Mouse (Mus musculus) forebrain, embryonic 16.5 days (tissue): Measurements from ENCODE around the gene Ube2g1. TPM values are rescaled to one million over a fixed set of nuclear protein-coding genes. Genes with fewer than 3 reads are reported as not detected.
A peak's percentile ranks its signal among the peaks of the same experiment; 100 is the strongest.

ENCODE experiments used
- ATAC-seq: fragments of 200-750 bp; cut with Nextera tagmentation; 2 replicates; pipeline ENCODE4 v1.8.0; 2017; ENCODE audit warnings: mild to moderate bottlenecking, moderate library complexity
- H3K27ac ChIP-seq: fragments of 300-500 bp; sonication (generic); 2 replicates; pipeline ENCODE4 v1.5.1; 2014; ENCODE audit warnings: low read length, control low read depth
- H3K27me3 ChIP-seq: fragments of 300-500 bp; sonication (generic); replicated peaks from 2 replicates; pipeline ENCODE4 v1.6.1; 2014; ENCODE audit warnings: low read length; ENCODE audit not compliant: control insufficient read depth, insufficient read depth
- H3K36me3 ChIP-seq: fragments of 300-500 bp; sonication (generic); 2 replicates; pipeline ENCODE4 v1.6.1; 2014; ENCODE audit not compliant: control insufficient read depth, insufficient read depth
- H3K4me1 ChIP-seq: fragments of 300-500 bp; sonication (generic); replicated peaks from 2 replicates; pipeline ENCODE4 v1.6.1; 2014; ENCODE audit warnings: low read length; ENCODE audit not compliant: control insufficient read depth, insufficient read depth
- H3K4me2 ChIP-seq: fragments of 300-500 bp; sonication (generic); 2 replicates; pipeline ENCODE4 v1.6.1; 2014; ENCODE audit warnings: mild to moderate bottlenecking, low read length, control low read depth
- H3K4me3 ChIP-seq: fragments of 300-500 bp; sonication (generic); replicated peaks from 2 replicates; pipeline ENCODE4 v1.5.1; 2014; ENCODE audit warnings: mild to moderate bottlenecking, low read length, control low read depth
- H3K9ac ChIP-seq: fragments of 300-500 bp; sonication (generic); replicated peaks from 2 replicates; pipeline ENCODE4 v1.6.1; 2014; ENCODE audit warnings: low read depth, low read length, control low read depth
- H3K9me3 ChIP-seq: fragments of 300-500 bp; sonication (generic); 2 replicates; pipeline ENCODE4 v1.6.1; 2016; ENCODE audit warnings: low read length; ENCODE audit not compliant: control insufficient read depth
- WGBS: fragments of 180-500 bp; shearing (Covaris S2); extraction: QIAGEN DNeasy Blood & Tissue Kit; methylation state at CpG from one replicate; pipeline ENCODE4 v1.1.7; 2014; 5-methylcytosine and 5-hydroxymethylcytosine counted together
- polyA plus RNA-seq: library from polyadenylated mRNA; unstranded; fragments of >200 nt; fragmentation: Nextera tagmentation; extraction: Ambion mirVana; gene quantifications from 2 replicates; pipeline ENCODE4 v1.2.1, GENCODE M21; 2015

Ube2g1 gene
- polyA plus RNA-seq: 112 and 117 TPM in 2 replicates

GRCm38 (mm10) chr11:72606694-72607407 lies at the start of gene Ube2g1:
Gene Ube2g1, plus strand, starts transcription at chr11:72607283.
- no peaks in the 10 kb centered on the region for H3K9me3 ChIP-seq
- peak within 1 kb of the TSS; percentile 98 for H3K9ac ChIP-seq
- ATAC-seq: peak; percentile 96
- 2% methylated on average over 51 of the region's 56 CpGs for WGBS
- peaks cover 13% of the 10 kb centered on the region for H3K4me1 ChIP-seq
- H3K36me3 ChIP-seq: no peaks in the 10 kb centered on the region
- H3K27ac ChIP-seq: peak within 1 kb of the TSS; percentile 98
- peak within 1 kb of the TSS; percentile 44 for H3K4me2 ChIP-seq
- H3K4me3 ChIP-seq: peak within 1 kb of the TSS; percentile 70
- H3K27me3 ChIP-seq: no peaks in the 10 kb centered on the region

GRCm38 (mm10) chr11:72558155-72558554 lies 48.9 kb upstream of the Ube2g1 start:
- no peak for ATAC-seq
- Histone ChIP-seq H3K4me1 (no peaks in the 10 kb centered on the region), H3K4me3 (no peak overlapping the region), H3K27me3 (no peaks in the 10 kb centered on the region), H3K4me2 (no peak overlapping the region), H3K27ac (no peak overlapping the region), H3K36me3 (no peaks in the 10 kb centered on the region), H3K9me3 (no peaks in the 10 kb centered on the region), H3K9ac (no peak overlapping the region)
- WGBS: 68% methylated on average over 5 of the region's 5 CpGs

- Histone ChIP-seq H3K9ac (no peak overlapping the region), H3K9me3 (no peaks in the 10 kb centered on the region), H3K4me1 (no peaks in the 10 kb centered on the region), H3K4me2 (no peak overlapping the region), H3K27me3 (no peaks in the 10 kb centered on the region), H3K27ac (no peak overlapping the region), H3K4me3 (no peak overlapping the region), H3K36me3 (no peaks in the 10 kb centered on the region)
- ATAC-seq: no peak
- 78% methylated on average over 3 of the region's 3 CpGs for WGBS
Measured at GRCm38 (mm10) chr11:72560661-72561060, 46.4 kb upstream of the Ube2g1 start.

GRCm38 (mm10) chr11:72564232-72564807 lies 42.8 kb upstream of the Ube2g1 start:
- no peak overlapping the region for H3K27ac ChIP-seq
- WGBS: 27% methylated on average over 6 of the region's 6 CpGs
- H3K9ac ChIP-seq: no peak overlapping the region
- no peaks in the 10 kb centered on the region for H3K36me3 ChIP-seq
- H3K4me2 ChIP-seq: no peak overlapping the region
- 0 out of 2 replicates have a peak, but pooled peaks have one; percentile 38 for ATAC-seq
- H3K4me3 ChIP-seq: no peak overlapping the region
- H3K27me3 ChIP-seq: no peaks in the 10 kb centered on the region
- H3K4me1 ChIP-seq: no peaks in the 10 kb centered on the region
- no peaks in the 10 kb centered on the region for H3K9me3 ChIP-seq

GRCm38 (mm10) chr11:72566304-72566703 lies 40.8 kb upstream of the Ube2g1 start:
- H3K36me3 ChIP-seq: no peaks in the 10 kb centered on the region
- ATAC-seq: no peak
- no peak overlapping the region for H3K4me3 ChIP-seq
- no peak overlapping the region for H3K4me2 ChIP-seq
- 79% methylated on average over 7 of the region's 7 CpGs for WGBS
- H3K9me3 ChIP-seq: no peaks in the 10 kb centered on the region
- H3K27me3 ChIP-seq: no peaks in the 10 kb centered on the region
- no peak overlapping the region for H3K27ac ChIP-seq
- 0 out of 2 replicates have a peak, but pooled peaks cover 2% of the 10 kb centered on the region for H3K4me1 ChIP-seq
- H3K9ac ChIP-seq: no peak overlapping the region

- Histone ChIP-seq H3K36me3 (no peaks in the 10 kb centered on the region), H3K27me3 (no peaks in the 10 kb centered on the region), H3K27ac (no peak overlapping the region), H3K4me2 (no peak overlapping the region), H3K9me3 (no peaks in the 10 kb centered on the region), H3K9ac (no peak overlapping the region), H3K4me3 (no peak overlapping the region), H3K4me1 (0 out of 2 replicates have a peak, but pooled peaks cover 2% of the 10 kb centered on the region)
- WGBS: 42% methylated on average over 10 of the region's 10 CpGs
- no peak for ATAC-seq
Measured at GRCm38 (mm10) chr11:72566816-72567338, 40.2 kb upstream of the Ube2g1 start.

- ATAC-seq: no peak
- Histone ChIP-seq H3K4me3 (no peak overlapping the region), H3K9ac (no peak overlapping the region), H3K27me3 (no peaks in the 10 kb centered on the region), H3K4me1 (0 out of 2 replicates have a peak, but pooled peaks cover 2% of the 10 kb centered on the region), H3K4me2 (no peak overlapping the region), H3K36me3 (no peaks in the 10 kb centered on the region), H3K27ac (no peak overlapping the region), H3K9me3 (no peaks in the 10 kb centered on the region)
- WGBS: 57% methylated on average over 8 of the region's 8 CpGs
Measured at GRCm38 (mm10) chr11:72569051-72569450, 38.0 kb upstream of the Ube2g1 start.

GRCm38 (mm10) chr11:72569671-72570318 lies 37.3 kb upstream of the Ube2g1 start:
- no peaks in the 10 kb centered on the region for H3K36me3 ChIP-seq
- H3K9me3 ChIP-seq: no peaks in the 10 kb centered on the region
- H3K4me1 ChIP-seq: 0 out of 2 replicates have a peak, but pooled peaks cover 2% of the 10 kb centered on the region
- H3K27ac ChIP-seq: no peak overlapping the region
- no peak for ATAC-seq
- H3K9ac ChIP-seq: no peak overlapping the region; the same call in 1 of the 2 replicates
- H3K4me3 ChIP-seq: no peak overlapping the region
- WGBS: 72% methylated on average over 11 of the region's 11 CpGs
- no peak overlapping the region for H3K4me2 ChIP-seq
- H3K27me3 ChIP-seq: no peaks in the 10 kb centered on the region
